ENCODE assay signal across 23 mouse cellular contexts in genomic region chr5:121455510-121456265, GRCm38 (mm10). TPM values are rescaled to one million over a fixed set of nuclear protein-coding genes. Genes with fewer than 3 reads are reported as not detected.
A peak's percentile ranks its signal among the peaks of the same experiment; 100 is the strongest.
DNase-seq lines count a peak whose midpoint lies in the region; ATAC-seq and TF ChIP-seq lines count a peak whose summit lies in the region.
"Had no signal": no experiment of that assay in that cellular context is flagged by ENCODE, and none has a peak within 500 bp of the region (broad histone marks: within the 10 kb centered on the region; RNA-seq: fewer than 3 reads in every experiment).

No protein-coding gene starts in this region.

- no peak for DNase-seq in heart, adult 2 months
- DNase-seq in A20 (ENCODE audit: low read depth, low spot score): peak; percentile 61
- peak; percentile 74 for DNase-seq in fat pad, adult 2 months (ENCODE audit: extremely low read depth, low read depth, low spot score)
- DNase-seq in embryo, embryonic 9.5 days (ENCODE audit: extremely low spot score): no peak
- DNase-seq in embryo, embryonic 10 days (ENCODE audit: low spot score): no peak
- DNase-seq: adrenal gland, postnatal 25 days; cerebellum, adult 11 months; cerebellum, postnatal 10 days; embryo, embryonic 11 days; kidney, postnatal 4 days; layer of hippocampus, adult 9-11 months; lung, adult 18-20 months; lung, postnatal 14 days had no signal

- H3K27ac ChIP-seq in heart, embryonic 13.5 days (replicated peaks): peak overlapping the region; percentile 32; the same call in 1 of the 2 replicates
- H3K27ac ChIP-seq in heart, adult 2 months: no peak overlapping the region
- H3K27ac ChIP-seq in stomach, embryonic 14.5 days (ENCODE audit: low read length): peak overlapping the region; percentile 48
- H3K27ac ChIP-seq: limb, embryonic 12.5 days; midbrain, embryonic 13.5 days had no signal

- no peak overlapping the region for H3K9ac ChIP-seq in heart, embryonic 13.5 days
- H3K9ac ChIP-seq in heart, adult 2 months (ENCODE audit: low read depth, low read length): no peak overlapping the region
- no peak overlapping the region for H3K9ac ChIP-seq in stomach, embryonic 14.5 days (replicated peaks; ENCODE audit: low read depth, low read length)
- H3K9ac ChIP-seq: limb, embryonic 12.5 days; midbrain, embryonic 13.5 days had no signal

- peaks cover 39% of the 10 kb centered on the region for H3K4me1 ChIP-seq in heart, embryonic 13.5 days
- H3K4me1 ChIP-seq in heart, adult 2 months (ENCODE audit: control insufficient read depth, insufficient read depth, low read length): peaks cover 10% of the 10 kb centered on the region
- H3K4me1 ChIP-seq in stomach, embryonic 14.5 days (ENCODE audit: control insufficient read depth, insufficient read depth, low read length): peaks cover 22% of the 10 kb centered on the region

- H3K4me2 ChIP-seq in heart, embryonic 13.5 days: no peak overlapping the region
- no peak overlapping the region for H3K4me2 ChIP-seq in stomach, embryonic 14.5 days (replicated peaks; ENCODE audit: low read depth, low read length)
- H3K4me2 ChIP-seq: limb, embryonic 12.5 days; midbrain, embryonic 13.5 days had no signal

- 59% methylated on average over 9 of the region's 9 CpGs for WGBS in heart, embryonic 13.5 days
- WGBS in heart, adult 2 months: 60% methylated on average over 9 of the region's 9 CpGs
- 55% methylated on average over 9 of the region's 9 CpGs for WGBS in stomach, embryonic 14.5 days

- no peak for ATAC-seq in heart, embryonic 13.5 days (ENCODE audit: extremely low read depth, insufficient number of reproducible peaks, low FRiP score, low TSS enrichment)
- ATAC-seq in stomach, embryonic 14.5 days (ENCODE audit: insufficient number of reproducible peaks, insufficient read depth, low FRiP score, low read depth): no peak
- ATAC-seq: forebrain, embryonic 16.5 days; midbrain, embryonic 13.5 days had no signal

- intact Hi-C loops in heart, adult 2 months (cut with DNase I): no loop called here

- no peaks in the 10 kb centered on the region for H3K79me2 ChIP-seq in heart, adult 2 months (replicated peaks; ENCODE audit: control insufficient read depth, insufficient read depth, low read length)

- no peaks in the 10 kb centered on the region for H3K9me3 ChIP-seq in heart, embryonic 13.5 days
- no peaks in the 10 kb centered on the region for H3K9me3 ChIP-seq in stomach, embryonic 14.5 days (ENCODE audit: control insufficient read depth, low read depth, low read length)
- H3K9me3 ChIP-seq: limb, embryonic 12.5 days; midbrain, embryonic 13.5 days had no signal

- no peak for TF ChIP-seq EP300 in heart, adult 2 months (IDR thresholded peaks at IDR 0.05; ENCODE audit: insufficient read depth, low read depth, low read length)

- H3K27me3 ChIP-seq in heart, embryonic 13.5 days (replicated peaks): no peaks in the 10 kb centered on the region
- no peaks in the 10 kb centered on the region for H3K27me3 ChIP-seq in heart, adult 2 months (ENCODE audit: control insufficient read depth, insufficient read depth, low read length)
- no peaks in the 10 kb centered on the region for H3K27me3 ChIP-seq in stomach, embryonic 14.5 days (ENCODE audit: control insufficient read depth, insufficient read depth, low read length)
- H3K27me3 ChIP-seq: CH12.LX; limb, embryonic 12.5 days; midbrain, embryonic 13.5 days had no signal

- no peak overlapping the region for H3K4me3 ChIP-seq in heart, embryonic 13.5 days
- no peak overlapping the region for H3K4me3 ChIP-seq in heart, adult 2 months
- H3K4me3 ChIP-seq in stomach, embryonic 14.5 days (ENCODE audit: low read depth, low read length): no peak overlapping the region
- H3K4me3 ChIP-seq: limb, embryonic 12.5 days; midbrain, embryonic 13.5 days had no signal

- TF ChIP-seq CTCF in heart, adult 2 months (IDR thresholded peaks at IDR 0.05): no peak

- no peaks in the 10 kb centered on the region for H3K36me3 ChIP-seq in heart, embryonic 13.5 days
- no peaks in the 10 kb centered on the region for H3K36me3 ChIP-seq in heart, adult 2 months (ENCODE audit: control insufficient read depth, insufficient read depth, low read length)
- H3K36me3 ChIP-seq in stomach, embryonic 14.5 days (ENCODE audit: control insufficient read depth, insufficient read depth, low read length): no peaks in the 10 kb centered on the region
- H3K36me3 ChIP-seq: limb, embryonic 12.5 days; midbrain, embryonic 13.5 days had no signal

- no peak for TF ChIP-seq POLR2A in heart, adult 2 months (IDR thresholded peaks at IDR 0.05; ENCODE audit: insufficient read depth, low read depth, low read length)

RNA-seq across cellular contexts. Expression of gene Erp29, which starts 3.4 kb away (rescaled TPM):
- 146 and 160 TPM in 2 replicates for polyA plus RNA-seq in heart, embryonic 13.5 days (2015; fragmentation: Nextera tagmentation; extraction: Ambion mirVana)
- 10 to 100 TPM; 67.6 to 73.3 TPM for total RNA-seq in heart, adult 2 months (2021)
- 29.4 and 43.4 TPM in 2 replicates for polyA plus RNA-seq in heart, adult 2 months (2012; rRNA removed)
- polyA plus RNA-seq in stomach, embryonic 14.5 days (2014; fragmentation: Nextera tagmentation; extraction: Ambion mirVana): 132 and 140 TPM in 2 replicates

RNA-seq across cellular contexts. Expression of gene Tmem116, which starts 4.0 kb away (rescaled TPM):
- polyA plus RNA-seq in heart, embryonic 13.5 days (2015; fragmentation: Nextera tagmentation; extraction: Ambion mirVana): 3.9 TPM in 2 replicates
- 10 to 100 TPM in 1 of 2 experiments, 1 to 10 TPM in 1; 10.0 to 12.6 TPM for total RNA-seq in heart, adult 2 months (2021)
- 16.2 and 27.9 TPM in 2 replicates for polyA plus RNA-seq in heart, adult 2 months (2012; rRNA removed)
- 1.9 and 3.2 TPM in 2 replicates for polyA plus RNA-seq in stomach, embryonic 14.5 days (2014; fragmentation: Nextera tagmentation; extraction: Ambion mirVana)
- total RNA-seq: megakaryocyte, adult 5-6 weeks had no signal

RNA-seq across cellular contexts. Expression of gene Adam1b, which starts 47.5 kb away (rescaled TPM):
- polyA plus RNA-seq in heart, embryonic 13.5 days (2015; fragmentation: Nextera tagmentation; extraction: Ambion mirVana): 0.09 TPM in 1 of 2 replicates, not detected in the other
- not detected for total RNA-seq in heart, adult 2 months (2021)
- 0.04 TPM in 1 of 2 replicates, not detected in the other for polyA plus RNA-seq in heart, adult 2 months (2012; rRNA removed)
- 0.11 and 0.12 TPM in 2 replicates for polyA plus RNA-seq in stomach, embryonic 14.5 days (2014; fragmentation: Nextera tagmentation; extraction: Ambion mirVana)
- total RNA-seq: adrenal gland, postnatal 25 days; gastrocnemius, postnatal 4 days; megakaryocyte, adult 5-6 weeks had no signal
- polyA plus RNA-seq: hindbrain, embryonic 11.5 days; midbrain, embryonic 13.5 days; neural tube, embryonic 14.5 days had no signal

RNA-seq across cellular contexts. Expression of gene Naa25, which starts 58.0 kb away (rescaled TPM):
- polyA plus RNA-seq in heart, embryonic 13.5 days (2015; fragmentation: Nextera tagmentation; extraction: Ambion mirVana): 30.4 and 34.7 TPM in 2 replicates
- total RNA-seq in heart, adult 2 months (2021): 10 to 100 TPM; 21.3 to 22.5 TPM
- 7.1 and 11.1 TPM in 2 replicates for polyA plus RNA-seq in heart, adult 2 months (2012; rRNA removed)
- 41.0 and 42.1 TPM in 2 replicates for polyA plus RNA-seq in stomach, embryonic 14.5 days (2014; fragmentation: Nextera tagmentation; extraction: Ambion mirVana)

Comparison
In these comparisons a context has a peak if more than half of its experiments do, and no peak if none do; other contexts are left out.
1. DNase-seq: peak in A20 (single experiment) and fat pad, adult 2 months (single experiment); none in heart, adult 2 months (0 of 2), embryo, embryonic 9.5 days (single experiment) and embryo, embryonic 10 days (single experiment).